Mouse (Mus musculus): ENCODE data around the gene Cc2d2b. TPM values are rescaled to one million over a fixed set of nuclear protein-coding genes. Genes with fewer than 3 reads are reported as not detected.
A peak's percentile ranks its signal among the peaks of the same experiment; 100 is the strongest.

The Cc2d2b gene
- polyA plus RNA-seq, 1 experiment from 2014 or later = 0.10 TPM

DNA sequence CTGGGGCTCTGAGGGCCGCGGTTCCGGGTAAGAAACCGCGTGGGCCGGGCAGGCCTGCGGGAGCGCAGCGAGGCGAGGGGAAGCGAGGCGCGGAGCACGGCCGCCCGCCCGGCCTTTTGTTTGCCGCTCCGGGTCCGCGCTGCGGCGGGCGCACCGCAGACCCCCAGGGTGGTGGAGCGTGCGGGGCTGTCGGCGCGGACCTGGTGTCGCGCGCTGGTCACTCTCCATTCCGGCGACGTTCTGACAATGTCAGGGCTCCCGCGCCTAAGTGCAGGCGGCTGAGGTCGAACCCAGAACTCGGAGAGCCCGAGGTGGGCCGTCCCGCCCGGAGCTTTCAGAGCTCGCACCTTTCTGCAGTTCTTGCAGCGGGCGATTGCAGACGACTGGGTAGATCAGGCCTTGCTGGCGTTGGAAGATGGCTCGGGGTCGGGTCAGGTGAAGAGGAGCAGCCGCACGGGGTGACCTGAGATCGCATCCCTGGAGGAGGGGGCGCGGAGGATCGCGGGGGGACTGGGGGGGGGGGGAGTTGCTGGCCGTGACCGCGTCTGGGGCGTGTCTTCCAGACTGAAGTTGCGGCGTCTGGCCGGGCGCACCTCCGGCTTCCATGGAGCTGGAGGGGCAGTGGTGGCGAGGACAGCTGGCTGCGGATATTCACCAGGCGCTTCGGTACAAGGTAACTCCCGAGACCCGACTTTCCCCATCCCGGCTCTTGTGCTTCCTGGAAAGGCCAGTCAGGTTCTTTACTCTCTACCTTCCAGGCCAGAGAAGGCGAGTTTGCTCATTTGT is 83.1 kb downstream of the Cc2d2b start:
- peak; percentile 45 for DNase-seq (ENCODE audit: low spot score)

DNA sequence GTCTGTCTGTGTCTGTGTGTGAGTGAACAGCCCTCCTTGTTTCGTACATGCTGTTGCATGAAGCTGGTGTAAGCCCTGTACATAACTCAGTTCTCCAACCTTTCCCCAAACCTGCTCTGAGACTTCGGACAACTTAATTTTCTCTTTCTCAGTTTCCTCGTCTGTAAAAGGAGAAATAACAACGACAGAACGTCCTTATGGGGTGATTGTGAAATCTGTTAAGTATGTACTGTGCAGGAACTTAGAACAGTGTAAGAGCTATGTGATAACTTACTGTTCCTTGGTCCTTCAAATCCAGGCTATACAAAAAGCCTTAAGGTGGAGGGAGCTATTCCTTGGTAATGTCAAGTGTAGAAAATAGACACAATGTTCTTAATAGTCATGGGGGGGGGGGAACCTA is 83.8 kb downstream of the Cc2d2b start:
- peak; percentile 9 for DNase-seq (ENCODE audit: low spot score)

DNA sequence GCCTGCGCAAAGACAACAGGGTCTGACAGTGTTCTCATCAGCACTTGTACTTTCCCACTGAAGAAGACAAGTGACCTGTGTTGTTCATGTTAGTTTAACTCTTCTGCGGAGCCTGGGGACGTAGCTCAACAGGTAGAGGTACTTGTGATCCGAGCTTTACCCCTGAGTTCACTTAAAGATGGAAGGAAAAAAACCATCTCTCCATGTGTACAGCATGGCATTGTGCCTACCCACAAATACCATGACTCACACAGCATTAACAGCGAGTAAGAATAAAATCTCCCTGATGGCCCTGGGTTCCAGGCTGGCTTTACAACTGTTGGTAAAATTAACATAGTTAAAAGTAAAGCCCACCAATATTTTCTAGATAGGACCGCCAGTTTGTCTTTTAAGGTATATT is 85.9 kb downstream of the Cc2d2b start:
- no peak for DNase-seq (ENCODE audit: low spot score)

DNA sequence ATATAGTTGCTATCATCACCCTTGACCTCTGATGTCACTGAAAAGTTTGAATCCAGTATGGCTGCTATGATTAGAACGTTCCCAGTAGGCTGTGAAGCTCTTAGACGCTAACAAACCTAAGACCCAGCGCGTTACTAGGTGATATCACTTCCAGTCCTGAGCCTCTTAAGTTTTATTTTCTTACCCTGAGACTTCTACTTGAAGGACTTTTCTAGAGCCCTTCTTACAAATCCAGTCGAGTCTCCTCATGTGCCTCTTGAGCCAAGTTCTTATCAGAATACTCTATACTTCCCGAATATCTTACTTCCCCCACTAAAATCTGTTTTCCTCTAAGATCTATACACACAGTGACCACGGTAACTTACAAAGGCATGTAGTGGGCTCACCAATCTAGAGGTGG is 89.7 kb downstream of the Cc2d2b start:
- no peak for DNase-seq (ENCODE audit: low spot score)

DNA sequence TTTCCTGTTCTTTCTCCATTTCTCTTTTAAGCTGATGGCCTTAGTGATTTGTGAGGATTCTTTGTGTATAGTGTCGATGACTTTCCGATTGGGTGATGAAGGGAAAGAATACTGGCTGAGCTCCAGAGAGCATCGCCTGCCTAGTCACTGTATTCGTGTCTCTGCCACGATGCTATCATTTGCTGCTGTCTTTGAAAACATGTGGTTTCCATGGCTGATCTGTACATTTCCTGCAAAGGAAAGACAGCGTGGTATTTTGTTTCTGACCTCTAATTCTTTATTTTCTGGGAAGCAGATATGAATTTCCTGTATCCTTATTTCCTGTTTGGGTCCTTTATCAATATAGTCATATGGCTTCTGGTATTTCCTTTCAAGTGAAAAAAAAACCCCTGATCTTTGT is 91.8 kb downstream of the Cc2d2b start:
- DNase-seq (ENCODE audit: low spot score) = no peak

DNA sequence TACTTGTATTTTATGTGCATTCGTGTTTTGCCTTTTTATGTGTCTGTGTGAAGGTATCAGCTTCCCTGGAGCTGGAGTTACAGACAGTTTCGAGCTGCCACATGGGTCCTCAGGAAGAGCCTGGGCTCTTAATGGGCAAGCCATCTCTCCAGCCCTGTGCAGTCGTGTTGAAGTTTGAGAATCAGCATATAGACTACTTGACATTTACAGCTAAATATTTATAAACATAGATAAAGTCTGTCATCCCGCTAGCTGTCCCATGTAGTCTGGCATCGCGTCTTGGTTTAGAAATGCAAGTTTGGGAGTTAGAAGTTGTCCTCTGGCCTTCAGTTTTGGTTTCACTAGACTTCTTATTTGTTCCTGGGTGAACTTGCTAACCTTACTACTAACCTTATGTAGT is 92.5 kb downstream of the Cc2d2b start:
- DNase-seq (ENCODE audit: low spot score) = no peak

DNA sequence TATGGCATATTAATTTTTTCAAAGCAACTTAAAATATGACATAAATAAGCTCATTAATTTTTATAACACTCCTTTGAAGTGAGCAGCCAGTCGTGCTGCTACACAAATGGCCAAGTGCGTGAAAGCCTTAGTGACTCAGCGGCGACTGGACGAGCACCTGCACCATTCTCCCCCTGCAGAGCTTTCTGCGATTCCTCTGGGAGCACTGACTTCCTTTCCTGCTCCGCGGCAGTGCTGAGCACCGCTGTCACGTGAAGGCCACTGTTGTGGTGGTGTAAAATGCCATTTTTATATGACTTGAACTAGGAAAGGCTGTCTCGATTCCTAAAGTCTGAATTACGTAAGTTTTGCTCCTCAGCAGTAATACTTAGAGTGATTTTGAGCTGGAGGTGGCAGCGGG is 93.0 kb downstream of the Cc2d2b start:
- DNase-seq (ENCODE audit: low spot score) = no peak

DNA sequence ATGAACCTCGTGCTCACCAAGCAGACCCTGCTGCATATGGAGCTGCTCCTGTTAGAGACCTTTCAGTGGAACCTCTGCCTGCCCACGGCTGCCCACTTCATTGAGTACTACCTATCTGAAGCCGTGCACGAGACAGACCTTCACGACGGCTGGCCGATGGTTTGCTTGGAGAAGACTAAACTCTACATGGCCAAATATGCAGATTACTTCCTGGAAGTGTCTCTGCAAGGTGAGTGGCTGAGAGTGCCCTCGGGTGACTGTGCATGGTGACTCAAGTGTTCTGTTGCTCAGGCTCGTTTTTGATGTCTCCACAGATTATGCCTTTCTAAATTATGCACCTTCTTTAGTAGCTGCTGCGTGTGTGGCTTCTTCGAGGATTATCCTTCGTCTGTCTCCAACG is 96.2 kb downstream of the Cc2d2b start:
- DNase-seq (ENCODE audit: low spot score) = no peak

DNA sequence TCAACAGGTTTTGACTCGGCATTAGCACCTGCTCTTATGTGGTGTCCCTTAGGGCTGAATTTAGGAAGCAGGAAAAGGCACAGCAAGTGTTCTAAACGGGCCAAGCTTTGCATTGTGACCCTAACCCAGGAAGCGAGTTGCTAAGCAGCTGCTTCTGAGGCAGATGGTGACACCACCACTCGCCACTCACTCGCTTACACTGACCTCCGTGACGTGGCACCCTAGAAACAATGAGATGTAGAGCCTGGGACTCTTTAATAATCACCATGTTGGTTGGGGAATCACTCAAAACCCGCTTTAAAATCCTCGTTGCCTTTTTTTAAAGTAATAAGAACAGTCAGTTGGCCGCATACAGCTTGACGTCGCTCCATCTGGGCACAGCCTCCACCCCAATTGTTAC is 100.8 kb downstream of the Cc2d2b start:
- DNase-seq (ENCODE audit: low spot score) = no peak

DNA sequence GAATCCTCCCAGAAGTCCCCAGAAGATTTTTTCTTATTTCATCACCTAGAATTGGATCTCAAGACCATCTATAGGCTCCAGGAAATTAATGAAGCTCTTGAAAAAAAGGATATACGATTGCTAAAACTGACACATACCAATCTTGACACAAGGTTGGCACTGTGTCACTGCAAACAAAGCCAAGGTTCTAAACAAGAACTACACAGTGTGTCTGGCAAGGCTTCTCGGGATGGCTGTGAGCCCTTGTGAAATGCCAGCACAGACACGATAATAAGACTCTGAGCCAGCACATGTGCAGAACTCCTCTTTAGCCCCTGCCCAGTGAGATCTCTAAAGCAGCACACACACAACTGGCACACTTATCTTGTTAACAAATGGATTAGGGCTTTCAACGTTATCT is 111.0 kb downstream of the Cc2d2b start:
- DNase-seq (ENCODE audit: low spot score) = no peak

DNA sequence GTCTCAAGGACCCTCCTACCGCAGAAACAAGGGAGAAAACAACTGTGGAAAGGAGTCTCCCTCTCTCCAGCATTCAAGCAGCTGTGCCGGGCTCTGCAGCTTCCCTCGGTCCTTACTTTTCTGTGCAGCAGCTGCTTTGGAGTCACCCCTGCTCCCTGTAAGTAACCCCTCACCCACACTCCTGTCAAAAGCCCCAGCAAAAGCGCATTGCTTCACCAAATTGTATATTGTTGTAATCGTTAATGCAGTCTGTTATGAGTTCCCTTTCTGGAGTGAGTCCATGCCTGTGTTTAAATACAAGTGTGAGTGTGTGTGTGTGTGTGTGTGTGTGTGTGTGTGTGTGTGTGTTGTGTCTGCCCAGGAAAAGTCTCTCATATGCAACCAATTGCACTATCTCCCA is 119.7 kb downstream of the Cc2d2b start:
- no peak for DNase-seq (ENCODE audit: low spot score)

DNA sequence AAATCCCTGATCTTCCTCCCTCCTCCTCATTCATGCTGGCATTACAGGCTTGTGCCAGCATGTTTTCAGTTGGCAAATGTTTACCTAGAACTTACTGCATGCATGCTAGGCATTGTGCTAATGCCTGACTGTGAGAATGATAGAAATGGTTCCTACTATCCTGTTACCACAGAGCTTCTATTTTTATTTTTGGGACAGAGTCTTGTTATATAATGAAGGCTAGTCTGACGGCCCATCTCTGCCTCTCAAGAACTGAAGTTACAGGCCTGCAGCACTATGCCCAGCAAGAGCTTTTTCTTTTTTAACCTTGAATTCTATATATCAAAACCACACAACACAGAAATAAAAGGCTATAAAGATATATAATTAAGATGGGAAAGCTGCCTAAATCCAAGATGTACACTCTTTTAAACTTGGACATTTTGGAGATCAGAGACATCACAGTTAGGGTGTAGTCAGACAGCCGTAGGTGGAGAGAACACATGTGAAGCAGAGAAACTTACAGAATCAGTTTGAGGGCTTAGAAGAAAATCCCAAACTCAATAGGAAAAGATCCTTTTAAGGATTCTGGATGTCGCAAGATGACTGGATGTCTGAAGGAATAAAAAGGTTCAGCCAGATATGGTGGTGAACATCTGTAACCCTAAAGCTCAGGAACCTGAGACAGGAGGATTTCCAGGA is 121.0 kb downstream of the Cc2d2b start:
- no peak for DNase-seq (ENCODE audit: low spot score)

DNA sequence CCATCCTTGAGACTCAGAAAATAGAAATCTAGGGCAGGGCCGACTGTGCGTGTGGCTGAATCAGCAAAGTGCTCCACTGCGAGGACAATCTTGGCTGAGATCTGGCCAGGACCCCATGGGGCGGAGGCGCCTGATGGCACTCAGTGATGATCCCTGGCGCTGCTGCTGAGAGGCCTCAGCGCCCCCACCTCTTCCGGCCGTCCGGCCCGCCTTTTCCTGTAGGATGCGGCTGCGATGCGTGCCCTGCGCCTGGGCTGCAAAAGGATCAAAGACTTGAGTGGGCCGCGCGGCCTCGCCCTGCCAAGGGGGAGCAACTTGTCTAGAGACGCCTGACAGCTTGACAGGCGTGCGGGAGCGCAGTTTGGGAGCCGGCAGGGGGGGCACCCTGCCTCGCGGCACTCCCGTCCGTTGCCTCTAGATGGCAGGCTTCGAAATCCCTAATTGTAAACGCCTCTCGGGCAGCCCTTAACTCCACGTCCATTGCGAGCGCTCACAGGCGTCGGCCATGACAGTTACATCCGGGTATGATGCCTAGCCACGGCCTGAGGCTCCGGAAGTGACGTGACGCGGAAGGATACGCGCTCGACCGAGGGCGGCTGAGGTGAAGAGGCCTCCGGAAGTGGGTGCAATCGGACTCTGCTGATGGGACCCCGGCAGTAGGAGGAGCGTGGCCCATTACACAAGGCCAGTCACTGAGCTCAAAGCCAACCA is 124.6 kb downstream of the Cc2d2b start:
- DNase-seq (ENCODE audit: low spot score) = peak; percentile 96

Other genes starting within 250 kb of the Cc2d2b start
- 15.8 and 16.1 TPM in 2 replicates for gene Sorbs1, start 235.0 kb upstream of the Cc2d2b start, polyA plus RNA-seq (2015; fragmentation: Nextera tagmentation; extraction: Ambion mirVana)
- gene Aldh18a1, start 160.3 kb upstream of the Cc2d2b start, polyA plus RNA-seq (2015; fragmentation: Nextera tagmentation; extraction: Ambion mirVana) = 28.2 and 36.1 TPM in 2 replicates
- gene Tctn3, start 136.5 kb upstream of the Cc2d2b start, polyA plus RNA-seq (2015; fragmentation: Nextera tagmentation; extraction: Ambion mirVana) = 4.4 and 4.5 TPM in 2 replicates
- gene Entpd1, start 136.4 kb upstream of the Cc2d2b start, polyA plus RNA-seq (2015; fragmentation: Nextera tagmentation; extraction: Ambion mirVana) = 6.6 and 7.4 TPM in 2 replicates
- 7.6 and 8.7 TPM in 2 replicates for gene Ccnj, start 82.5 kb downstream of the Cc2d2b start, polyA plus RNA-seq (2015; fragmentation: Nextera tagmentation; extraction: Ambion mirVana)
- 10.7 and 12.8 TPM in 2 replicates for gene Zfp518a, start 146.0 kb downstream of the Cc2d2b start, polyA plus RNA-seq (2015; fragmentation: Nextera tagmentation; extraction: Ambion mirVana)
- 4.7 and 5.5 TPM in 2 replicates for gene Blnk, start 245.8 kb downstream of the Cc2d2b start, polyA plus RNA-seq (2015; fragmentation: Nextera tagmentation; extraction: Ambion mirVana)

Measured in thymus, postnatal 0 days (tissue).